Mouse (Mus musculus) liver, embryonic 14.5 days (tissue): ENCODE results near the gene Spopl.

Source experiments
- CTCF ChIP-seq: IDR thresholded peaks from 2 replicates; pipeline ENCODE4 v1.5.1; 2016; ENCODE audit warnings: antibody characterized with exemption, low read depth, control low read depth
- EP300 ChIP-seq: IDR thresholded peaks from 2 replicates; pipeline ENCODE4 v1.6.1; 2016; ENCODE audit warnings: antibody characterized with exemption, low read depth

- no peak for TF ChIP-seq CTCF
- TF ChIP-seq EP300: no peak
Measured at GRCm38 (mm10) chr2:23457452-23457851, 114.5 kb downstream of the Spopl start.
